Mouse (Mus musculus) thymus, postnatal 4 days (tissue): ENCODE measurements around the gene Ube2e2.
"Not testable (repeated sequence)": the region's sequence is repeated elsewhere in the genome, so short reads cannot be mapped to it uniquely, and the experiment has no call there.

Experiments
- DNase-seq: peaks from one replicate; pipeline ENCODE4 v3.0.0; 2021

Ube2e2 gene

GRCm38 (mm10) chr14:18731154-18731553 is 162.9 kb downstream of the Ube2e2 start:
- DNase-seq: no peak

GRCm38 (mm10) chr14:18720601-18721591 is 173.2 kb downstream of the Ube2e2 start:
- no peak for DNase-seq

- DNase-seq: no peak
Observed at GRCm38 (mm10) chr14:18716970-18717369, 177.1 kb downstream of the Ube2e2 start.

GRCm38 (mm10) chr14:18715529-18715928 is 178.5 kb downstream of the Ube2e2 start:
- no peak for DNase-seq

- no peak for DNase-seq
Observed at GRCm38 (mm10) chr14:18697662-18698225, 196.3 kb downstream of the Ube2e2 start.

GRCm38 (mm10) chr14:18696418-18696817 is 197.6 kb downstream of the Ube2e2 start:
- not testable (repeated sequence) for DNase-seq

GRCm38 (mm10) chr14:18678121-18678836 is 215.8 kb downstream of the Ube2e2 start:
- no peak for DNase-seq

GRCm38 (mm10) chr14:18670712-18671111 is 223.4 kb downstream of the Ube2e2 start:
- DNase-seq: peak; percentile 32

- no peak for DNase-seq
Observed at GRCm38 (mm10) chr14:18669301-18669935, 224.6 kb downstream of the Ube2e2 start.

- DNase-seq: not testable (repeated sequence)
Observed at GRCm38 (mm10) chr14:18668309-18668708, 225.8 kb downstream of the Ube2e2 start.

- no peak for DNase-seq
Observed at GRCm38 (mm10) chr14:18667755-18668154, 226.3 kb downstream of the Ube2e2 start.

- no peak for DNase-seq
Observed at GRCm38 (mm10) chr14:18666251-18666650, 227.8 kb downstream of the Ube2e2 start.

- DNase-seq: peak; percentile 71
Observed at GRCm38 (mm10) chr14:18665267-18666024, 228.6 kb downstream of the Ube2e2 start.

- DNase-seq: no peak
Observed at GRCm38 (mm10) chr14:18663666-18664065, 230.4 kb downstream of the Ube2e2 start.

- no peak for DNase-seq
Observed at GRCm38 (mm10) chr14:18657777-18658753, 236.0 kb downstream of the Ube2e2 start.

GRCm38 (mm10) chr14:18649123-18649675 is 244.9 kb downstream of the Ube2e2 start:
- no peak for DNase-seq

GRCm38 (mm10) chr14:18641656-18642055 is 252.4 kb downstream of the Ube2e2 start:
- DNase-seq: no peak

- no peak for DNase-seq
Observed at GRCm38 (mm10) chr14:18638753-18639456, 255.2 kb downstream of the Ube2e2 start.

GRCm38 (mm10) chr14:18637739-18638138 is 256.3 kb downstream of the Ube2e2 start:
- DNase-seq: no peak

GRCm38 (mm10) chr14:18628170-18628569 is 265.9 kb downstream of the Ube2e2 start:
- no peak for DNase-seq
